Mouse (Mus musculus) WW6 (cell line): ENCODE measurements around the gene Iqsec1.

ENCODE experiments used
- DNase-seq: peaks from one replicate; pipeline ENCODE4 v3.0.0-alpha.2; 2013; ENCODE audit warnings: low read depth, low spot score

Iqsec1 gene

GRCm38 (mm10) chr6:90988648-90989317, at the start of gene Iqsec1:
Iqsec1 (minus strand) TSS chr6:90988685.
- DNase-seq: peak; percentile 97

GRCm38 (mm10) chr6:91028256-91028655, 39.8 kb upstream of the Iqsec1 start:
- no peak for DNase-seq

- DNase-seq: no peak
These were observed 32.3 kb upstream of the Iqsec1 start for GRCm38 (mm10) chr6:91020810-91021209.

- no peak for DNase-seq
These were observed 28.2 kb upstream of the Iqsec1 start for GRCm38 (mm10) chr6:91016600-91017230.

GRCm38 (mm10) chr6:91014198-91014958, 25.9 kb upstream of the Iqsec1 start:
- DNase-seq: no peak

- no peak for DNase-seq
These were observed 24.0 kb upstream of the Iqsec1 start for GRCm38 (mm10) chr6:91012458-91012857.

GRCm38 (mm10) chr6:91011568-91011967, 23.1 kb upstream of the Iqsec1 start:
- DNase-seq: no peak

GRCm38 (mm10) chr6:91008284-91008830, 19.9 kb upstream of the Iqsec1 start:
- DNase-seq: no peak

GRCm38 (mm10) chr6:91007207-91007606, 18.7 kb upstream of the Iqsec1 start:
- DNase-seq: no peak

GRCm38 (mm10) chr6:91004157-91004556, 15.7 kb upstream of the Iqsec1 start:
- DNase-seq: no peak

- no peak for DNase-seq
These were observed 15.0 kb upstream of the Iqsec1 start for GRCm38 (mm10) chr6:91003310-91003995.

- DNase-seq: no peak
These were observed 13.1 kb upstream of the Iqsec1 start for GRCm38 (mm10) chr6:91001566-91001965.

GRCm38 (mm10) chr6:91000819-91001525, 12.5 kb upstream of the Iqsec1 start:
- no peak for DNase-seq

- DNase-seq: no peak
These were observed 10.7 kb upstream of the Iqsec1 start for GRCm38 (mm10) chr6:90999176-90999575.

- DNase-seq: no peak
These were observed 8.5 kb upstream of the Iqsec1 start for GRCm38 (mm10) chr6:90997025-90997424.

GRCm38 (mm10) chr6:90996181-90996580, 7.7 kb upstream of the Iqsec1 start:
- DNase-seq: no peak

- no peak for DNase-seq
These were observed 223 bp downstream of the Iqsec1 start for GRCm38 (mm10) chr6:90988299-90988625.

- no peak for DNase-seq
These were observed 755 bp downstream of the Iqsec1 start for GRCm38 (mm10) chr6:90987561-90988298.

- no peak for DNase-seq
These were observed 4.4 kb downstream of the Iqsec1 start for GRCm38 (mm10) chr6:90984101-90984500.

- no peak for DNase-seq
These were observed 14.2 kb downstream of the Iqsec1 start for GRCm38 (mm10) chr6:90974279-90974678.
